Mouse (Mus musculus): Measurements from ENCODE around the gene Atp11a.

DNA sequence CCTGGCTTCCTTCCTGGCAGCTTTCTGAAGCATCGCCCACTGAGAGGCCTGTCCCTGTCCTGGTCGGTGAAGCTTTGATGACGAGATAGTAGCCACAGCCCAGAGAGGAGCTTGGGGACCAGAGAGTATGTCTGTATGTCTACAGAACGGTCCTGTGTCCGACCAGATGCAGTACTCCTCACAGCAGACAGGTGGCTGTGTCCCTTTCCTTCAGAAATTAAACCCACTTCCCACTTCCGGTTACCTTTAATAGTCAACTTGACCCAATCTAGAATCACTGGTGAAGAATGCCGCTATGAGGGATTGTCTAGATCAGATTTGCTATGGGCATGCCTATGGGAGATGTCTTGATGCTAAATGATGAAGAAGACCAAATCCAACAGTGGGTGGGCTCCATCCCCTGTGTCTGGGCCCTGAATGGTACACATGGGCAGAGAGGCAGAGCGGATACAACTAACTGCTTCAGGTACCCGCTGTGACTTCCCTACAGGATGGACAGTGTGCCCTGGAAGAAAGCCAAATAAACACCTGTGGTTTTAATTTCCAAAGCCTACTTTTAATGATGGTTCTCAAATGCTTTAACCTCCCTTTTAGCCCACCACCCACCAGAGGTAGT, 138.8 kb downstream of the Atp11a start:
- TF ChIP-seq CTCF (IDR thresholded peaks at IDR 0.05; ENCODE audit: low read depth) (peak; percentile 65), EP300 (optimal IDR thresholded peaks at IDR 0.05) (no peak)
